Mouse (Mus musculus): ENCODE data around the gene Rab11a. TPM values are rescaled to one million over a fixed set of nuclear protein-coding genes. Genes with fewer than 3 reads are reported as not detected.

The Rab11a gene
- polyA plus RNA-seq, 2 experiments, result 89.6 to 243 TPM

GRCm38 (mm10) chr9:64668001-64668400 is 69.6 kb downstream of the Rab11a start:
- Histone ChIP-seq H3K36me3 (replicated peaks; ENCODE audit: control insufficient read depth, insufficient read depth, low read depth) (no peaks in the 10 kb centered on the region), H3K27me3 (ENCODE audit: control insufficient read depth, insufficient read depth, low read length) (no peaks in the 10 kb centered on the region), H3K4me3 (ENCODE audit: insufficient read depth in 1 of 2, low read depth in 2 of 2, low read length in 2 of 2) (no peak overlapping the region), H3K27ac (no peak overlapping the region), H3K4me1 (replicated peaks; ENCODE audit: control insufficient read depth in 2 of 2, insufficient read depth in 2 of 2, low read length in 1 of 2) (peaks cover 2 to 7% of the 10 kb centered on the region in 2 experiments; a peak in 3 of 4 replicates), H3K9ac (replicated peaks) (no peak overlapping the region), H3K4me2 (ENCODE audit: low read depth) (no peak overlapping the region), H3K9me3 (ENCODE audit: control insufficient read depth, low read length) (no peaks in the 10 kb centered on the region)
- 67% methylated on average over 2 of the region's 2 CpGs for WGBS (ENCODE audit: insufficient replicate concordance)
- DNase-seq (ENCODE audit: low read depth in 3 of 3, low spot score in 3 of 3), result no peak
- TF ChIP-seq EP300 (IDR thresholded peaks at IDR 0.05; ENCODE audit: low read depth) (no peak), CTCF (IDR thresholded peaks at IDR 0.05; ENCODE audit: low read depth) (no peak)
- ATAC-seq (ENCODE audit: insufficient read depth), result no peak

DNA sequence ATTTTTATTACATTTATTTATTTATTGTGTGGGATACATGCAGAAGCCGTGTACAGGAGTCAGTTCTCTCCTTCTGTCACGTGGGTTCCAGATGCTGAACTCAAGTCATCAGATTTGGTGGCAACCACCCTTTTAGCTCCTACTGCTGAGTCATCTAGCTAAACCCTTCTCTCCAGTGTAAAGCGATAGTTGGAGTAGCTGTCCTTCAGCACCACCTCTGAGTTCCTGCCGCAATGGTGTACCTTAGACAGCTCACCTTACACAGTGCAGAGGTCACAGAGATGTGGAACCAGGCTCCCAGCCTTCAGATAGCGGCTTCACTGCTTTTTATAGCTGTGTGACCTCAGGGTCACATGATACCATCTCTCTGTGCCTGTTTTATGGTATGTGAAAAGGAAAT is 70.0 kb downstream of the Rab11a start:
- Histone ChIP-seq H3K9ac (replicated peaks) (no peak overlapping the region), H3K4me3 (ENCODE audit: insufficient read depth in 1 of 2, low read depth in 2 of 2, low read length in 2 of 2) (no peak overlapping the region), H3K27ac (no peak overlapping the region), H3K27me3 (ENCODE audit: control insufficient read depth, insufficient read depth, low read length) (no peaks in the 10 kb centered on the region), H3K36me3 (replicated peaks; ENCODE audit: control insufficient read depth, insufficient read depth, low read depth) (no peaks in the 10 kb centered on the region), H3K4me2 (ENCODE audit: low read depth) (no peak overlapping the region), H3K9me3 (ENCODE audit: control insufficient read depth, low read length) (no peaks in the 10 kb centered on the region), H3K4me1 (replicated peaks; ENCODE audit: control insufficient read depth in 2 of 2, insufficient read depth in 2 of 2, low read length in 1 of 2) (peaks cover 2 to 7% of the 10 kb centered on the region in 2 experiments; a peak in 3 of 4 replicates)
- peak; percentile 44 to 55 (median 54) for DNase-seq (ENCODE audit: low read depth in 3 of 3, low spot score in 3 of 3)
- 3% methylated on average over 5 of the region's 5 CpGs for WGBS (ENCODE audit: insufficient replicate concordance)
- 0 out of 2 replicates have a peak, but pooled peaks have one; percentile 12 for ATAC-seq (ENCODE audit: insufficient read depth)
- TF ChIP-seq CTCF (IDR thresholded peaks at IDR 0.05; ENCODE audit: low read depth) (no peak), EP300 (IDR thresholded peaks at IDR 0.05; ENCODE audit: low read depth) (no peak)

DNA sequence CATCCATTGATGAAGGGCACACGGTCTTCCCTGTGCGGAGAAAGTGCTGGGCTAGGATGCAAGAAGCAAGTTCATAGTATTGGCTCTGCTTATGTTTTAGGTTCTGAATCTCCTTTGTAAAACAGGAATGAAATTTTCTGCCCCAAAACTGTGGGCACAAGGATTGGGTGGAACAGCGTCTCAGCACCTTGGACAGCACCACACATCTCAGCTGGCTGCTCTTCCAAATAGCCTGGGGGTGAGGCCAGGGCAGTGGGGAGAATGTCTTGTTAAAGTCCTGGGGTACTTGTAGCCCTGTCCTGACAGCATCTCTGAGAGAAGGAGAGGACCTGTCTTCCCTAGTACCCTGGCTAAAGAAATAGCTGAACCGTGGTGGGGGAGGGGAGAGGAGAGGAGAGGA is 71.0 kb downstream of the Rab11a start:
- H3K9me3 ChIP-seq (ENCODE audit: control insufficient read depth, low read length), result no peaks in the 10 kb centered on the region
- H3K4me3 ChIP-seq (ENCODE audit: insufficient read depth in 1 of 2, low read depth in 2 of 2, low read length in 2 of 2), result no peak overlapping the region
- no peaks in the 10 kb centered on the region for H3K27me3 ChIP-seq (ENCODE audit: control insufficient read depth, insufficient read depth, low read length)
- H3K4me1 ChIP-seq (replicated peaks; ENCODE audit: control insufficient read depth in 2 of 2, insufficient read depth in 2 of 2, low read length in 1 of 2), result peaks cover 2 to 4% of the 10 kb centered on the region in 2 experiments; a peak in 3 of 4 replicates
- no peaks in the 10 kb centered on the region for H3K36me3 ChIP-seq (replicated peaks; ENCODE audit: control insufficient read depth, insufficient read depth, low read depth)
- H3K9ac ChIP-seq (replicated peaks), result no peak overlapping the region
- DNase-seq (ENCODE audit: low read depth in 3 of 3, low spot score in 3 of 3) (peak; percentile 7 to 18 (median 17)), ATAC-seq (ENCODE audit: insufficient read depth) (no peak)
- WGBS (ENCODE audit: insufficient replicate concordance), result 25% methylated on average over 4 of the region's 4 CpGs
- no peak overlapping the region for H3K27ac ChIP-seq
- no peak overlapping the region for H3K4me2 ChIP-seq (ENCODE audit: low read depth)
- no peak for TF ChIP-seq EP300 (IDR thresholded peaks at IDR 0.05; ENCODE audit: low read depth)
- TF ChIP-seq CTCF (IDR thresholded peaks at IDR 0.05; ENCODE audit: low read depth), result no peak

Small RNA genes lying within 50 kb of the gene (microRNA-seq; reads per million reads assigned to microRNA genes)
- gene Gm47308, result not detected

Other genes starting within 250 kb of the Rab11a start
- gene Dennd4a, start 73.6 kb upstream of the Rab11a start, polyA plus RNA-seq (2012; rRNA removed), result 29.0 and 36.1 TPM in 2 replicates
- gene Dennd4a, start 73.6 kb upstream of the Rab11a start, polyA plus RNA-seq (2014; fragmentation: Nextera tagmentation; extraction: Ambion mirVana), result 29.3 and 32.5 TPM in 2 replicates
- gene Slc24a1, start 213.8 kb upstream of the Rab11a start, polyA plus RNA-seq (2012; rRNA removed), result 0.02 and 0.03 TPM in 2 replicates
- 0.03 TPM in 1 of 2 replicates, not detected in the other for gene Slc24a1, start 213.8 kb upstream of the Rab11a start, polyA plus RNA-seq (2014; fragmentation: Nextera tagmentation; extraction: Ambion mirVana)
- 13.7 and 14.8 TPM in 2 replicates for gene Ints14, start 223.1 kb upstream of the Rab11a start, polyA plus RNA-seq (2012; rRNA removed)
- gene Ints14, start 223.1 kb upstream of the Rab11a start, polyA plus RNA-seq (2014; fragmentation: Nextera tagmentation; extraction: Ambion mirVana), result 23.3 and 28.1 TPM in 2 replicates